Mouse (Mus musculus): ENCODE measurements at regions not wholly inside any gene's neighbourhood (a gene's known extent, or its start where the extent isn't known, plus 50 kb on each side); places are given as distances from the start of the nearest gene placed in this dataset.

GRCm38 (mm10) chr16:42499514-42499913 is 159.1 kb upstream of the Gap43 start:
- TF ChIP-seq CTCF (IDR thresholded peaks at IDR 0.05; ENCODE audit: borderline replicate concordance, insufficient read depth, low read depth, low read length) (no peak), POLR2A (IDR thresholded peaks at IDR 0.05; ENCODE audit: borderline replicate concordance, insufficient read depth, low read length) (no peak)

Data from cerebellum, adult 2 months (tissue).